Mouse (Mus musculus) testis, adult 2 months (tissue): Measurements from ENCODE around the gene Gabrb1.

Experiments used
- CTCF ChIP-seq: fragments of 200-500 bp; IDR thresholded peaks from 2 replicates; pipeline ENCODE4 v1.5.1; 2012; ENCODE audit warnings: low read depth, mild to moderate bottlenecking, inconsistent platforms, low read length, moderate library complexity; ENCODE audit not compliant: control insufficient read depth, insufficient read depth, insufficient replicate concordance
- POLR2A ChIP-seq: fragments of 200-500 bp; IDR thresholded peaks from 2 replicates; pipeline ENCODE4 v1.6.1; 2012; ENCODE audit warnings: low read depth, mild to moderate bottlenecking, inconsistent platforms, low read length, moderate library complexity; ENCODE audit not compliant: control insufficient read depth

- no peak for TF ChIP-seq POLR2A
- TF ChIP-seq CTCF = no peak
These were observed 265.7 kb downstream of the Gabrb1 start for GRCm38 (mm10) chr5:71923636-71924035.
